Mouse (Mus musculus): ENCODE measurements around the gene Osgin1. TPM values are rescaled to one million over a fixed set of nuclear protein-coding genes. Genes with fewer than 3 reads are reported as not detected.

Osgin1 gene
- polyA plus RNA-seq, 1 experiment from 2014 or later, result 11.4 TPM

- H3K9me3 ChIP-seq (ENCODE audit: control insufficient read depth, low read length), result no peaks in the 10 kb centered on the region
- H3K27ac ChIP-seq (replicated peaks), result no peak overlapping the region
These were observed 50.4 kb downstream of the Osgin1 start for GRCm38 (mm10) chr8:119484145-119484896.

GRCm38 (mm10) chr8:119487093-119487492 lies 53.2 kb downstream of the Osgin1 start:
- H3K27ac ChIP-seq (replicated peaks), result no peak overlapping the region
- no peak for DNase-seq (ENCODE audit: low spot score)
- 69% methylated on average over 7 of the region's 7 CpGs for WGBS
- H3K9me3 ChIP-seq (ENCODE audit: control insufficient read depth, low read length), result no peaks in the 10 kb centered on the region
- H3K27me3 ChIP-seq (ENCODE audit: control insufficient read depth, insufficient read depth, low read length), result no peaks in the 10 kb centered on the region
- 0 out of 2 replicates have a peak, but pooled peaks cover 3% of the 10 kb centered on the region for H3K4me1 ChIP-seq (replicated peaks; ENCODE audit: control insufficient read depth, insufficient read depth)
- no peak overlapping the region for H3K9ac ChIP-seq (ENCODE audit: low read length)
- no peaks in the 10 kb centered on the region for H3K36me3 ChIP-seq (ENCODE audit: control insufficient read depth, insufficient read depth, low read length)
- no peak for ATAC-seq (ENCODE audit: low FRiP score, low TSS enrichment)
- H3K4me2 ChIP-seq (replicated peaks; ENCODE audit: low read depth), result no peak overlapping the region
- H3K4me3 ChIP-seq (ENCODE audit: low read depth, low read length), result no peak overlapping the region
- no peak for TF ChIP-seq CTCF (IDR thresholded peaks at IDR 0.05; ENCODE audit: low read depth)
- TF ChIP-seq EP300 (optimal IDR thresholded peaks at IDR 0.05), result no peak

More at GRCm38 (mm10) chr8:119484145-119484896, 50.4 kb downstream of the Osgin1 start:
- no peak for ATAC-seq (ENCODE audit: low FRiP score, low TSS enrichment)
- H3K4me2 ChIP-seq (replicated peaks; ENCODE audit: low read depth), result no peak overlapping the region
- H3K27me3 ChIP-seq (ENCODE audit: control insufficient read depth, insufficient read depth, low read length), result no peaks in the 10 kb centered on the region
- H3K4me1 ChIP-seq (replicated peaks; ENCODE audit: control insufficient read depth, insufficient read depth), result no peaks in the 10 kb centered on the region
- WGBS, result 81% methylated on average over 11 of the region's 11 CpGs
- no peak overlapping the region for H3K4me3 ChIP-seq (ENCODE audit: low read depth, low read length)
- no peak for DNase-seq (ENCODE audit: low spot score)
- H3K9ac ChIP-seq (ENCODE audit: low read length), result no peak overlapping the region
- TF ChIP-seq CTCF (IDR thresholded peaks at IDR 0.05; ENCODE audit: low read depth) (no peak), EP300 (optimal IDR thresholded peaks at IDR 0.05) (no peak)
- no peaks in the 10 kb centered on the region for H3K36me3 ChIP-seq (ENCODE audit: control insufficient read depth, insufficient read depth, low read length)

Other genes with a start within 250 kb of the Osgin1 start
- gene Hsbp1, start 89.6 kb upstream of the Osgin1 start, polyA plus RNA-seq (2015; fragmentation: Nextera tagmentation; extraction: Ambion mirVana), result 245 and 246 TPM in 2 replicates
- 22.0 and 24.0 TPM in 2 replicates for gene Mlycd, start 39.2 kb upstream of the Osgin1 start, polyA plus RNA-seq (2015; fragmentation: Nextera tagmentation; extraction: Ambion mirVana)
- 1.5 and 1.6 TPM in 2 replicates for gene Necab2, start 12.6 kb downstream of the Osgin1 start, polyA plus RNA-seq (2015; fragmentation: Nextera tagmentation; extraction: Ambion mirVana)
- not detected in 2 replicates for gene Slc38a8, start 67.6 kb downstream of the Osgin1 start, polyA plus RNA-seq (2015; fragmentation: Nextera tagmentation; extraction: Ambion mirVana)
- gene Mbtps1, start 124.6 kb downstream of the Osgin1 start, polyA plus RNA-seq (2015; fragmentation: Nextera tagmentation; extraction: Ambion mirVana), result 37.1 and 38.4 TPM in 2 replicates
- gene Hsdl1, start 141.1 kb downstream of the Osgin1 start, polyA plus RNA-seq (2015; fragmentation: Nextera tagmentation; extraction: Ambion mirVana), result 21.3 and 21.4 TPM in 2 replicates
- 0.24 and 0.30 TPM in 2 replicates for gene Dnaaf1, start 141.1 kb downstream of the Osgin1 start, polyA plus RNA-seq (2015; fragmentation: Nextera tagmentation; extraction: Ambion mirVana)
- 5.9 and 6.2 TPM in 2 replicates for gene Taf1c, start 171.1 kb downstream of the Osgin1 start, polyA plus RNA-seq (2015; fragmentation: Nextera tagmentation; extraction: Ambion mirVana)
- gene Adad2, start 178.6 kb downstream of the Osgin1 start, polyA plus RNA-seq (2015; fragmentation: Nextera tagmentation; extraction: Ambion mirVana), result not detected in 2 replicates
- gene Kcng4, start 201.6 kb downstream of the Osgin1 start, polyA plus RNA-seq (2015; fragmentation: Nextera tagmentation; extraction: Ambion mirVana), result 0.49 and 0.52 TPM in 2 replicates
- gene Wfdc1, start 232.2 kb downstream of the Osgin1 start, polyA plus RNA-seq (2015; fragmentation: Nextera tagmentation; extraction: Ambion mirVana), result 58.0 and 61.0 TPM in 2 replicates